ENCODE assay signal across 10 mouse cellular contexts in the genomic region with DNA sequence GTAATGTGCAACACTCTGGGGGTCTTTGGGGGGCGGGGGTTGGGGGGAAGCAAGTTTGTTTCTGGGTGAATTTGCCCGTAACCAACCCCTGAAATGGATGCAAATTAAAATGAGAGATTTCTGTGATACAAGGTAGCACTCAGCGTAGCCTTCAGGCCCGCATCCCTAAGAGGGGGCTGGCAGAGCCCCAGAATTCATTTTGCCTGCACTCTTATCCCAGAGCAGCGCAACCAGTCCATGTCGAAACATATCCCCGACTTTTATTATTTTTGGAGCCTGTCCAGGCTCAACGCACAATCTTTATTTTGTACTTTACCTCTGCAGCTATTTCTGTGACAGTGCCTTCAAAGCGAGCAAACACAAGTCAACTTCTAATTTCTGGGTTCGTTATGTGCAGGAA.
DNase-seq lines count a peak whose midpoint lies in the region; ATAC-seq and TF ChIP-seq lines count a peak whose summit lies in the region.
"Had no signal": no experiment of that assay in that cellular context is flagged by ENCODE, and none has a peak within 500 bp of the region (broad histone marks: within the 10 kb centered on the region; RNA-seq: fewer than 3 reads in every experiment).

No protein-coding gene starts in this region.

- H3K4me3 ChIP-seq in layer of hippocampus, adult 2 months = peak overlapping the region; percentile 45
- H3K4me3 ChIP-seq in embryonic facial prominence, embryonic 14.5 days (ENCODE audit: low read depth, low read length) = peak overlapping the region; percentile 27; the same call in 1 of the 2 replicates
- H3K4me3 ChIP-seq in hindbrain, embryonic 12.5 days = peak overlapping the region; percentile 10; the same call in 1 of the 2 replicates
- no peak overlapping the region for H3K4me3 ChIP-seq in midbrain, embryonic 16.5 days (ENCODE audit: low read depth, low read length)
- H3K4me3 ChIP-seq: erythroblast, embryonic 14.5 days had no signal

- peak; percentile 80 for ATAC-seq in embryonic facial prominence, embryonic 14.5 days (ENCODE audit: low read depth)
- ATAC-seq in hindbrain, embryonic 12.5 days (ENCODE audit: low FRiP score) = 0 out of 2 replicates have a peak, but pooled peaks have one; percentile 30
- peak; percentile 52; the same call in 1 of the 2 replicates for ATAC-seq in midbrain, embryonic 16.5 days

- peak overlapping the region; percentile 64 for H3K4me2 ChIP-seq in embryonic facial prominence, embryonic 14.5 days (ENCODE audit: low read depth, low read length)
- H3K4me2 ChIP-seq in hindbrain, embryonic 12.5 days (replicated peaks) = peak overlapping the region; percentile 48
- H3K4me2 ChIP-seq in midbrain, embryonic 16.5 days (ENCODE audit: low read length) = peak overlapping the region; percentile 52

- no peaks in the 10 kb centered on the region for H3K27me3 ChIP-seq in embryonic facial prominence, embryonic 14.5 days (replicated peaks; ENCODE audit: control insufficient read depth, insufficient read depth, low read length)
- H3K27me3 ChIP-seq in hindbrain, embryonic 12.5 days = no peaks in the 10 kb centered on the region
- H3K27me3 ChIP-seq in midbrain, embryonic 16.5 days (ENCODE audit: control insufficient read depth, insufficient read depth, low read depth, low read length) = no peaks in the 10 kb centered on the region

- no peak for DNase-seq in layer of hippocampus, adult 2 months (ENCODE audit: low spot score in 2 of 2)
- no peak for DNase-seq in layer of hippocampus, adult 9-10 months (ENCODE audit: low spot score)
- peak; percentile 85 for DNase-seq in embryonic facial prominence, embryonic 14.5 days (ENCODE audit: low spot score)
- DNase-seq in left cerebral cortex, adult 9 months (ENCODE audit: low spot score in 2 of 2) = no peak
- DNase-seq in urinary bladder, postnatal 25 days (ENCODE audit: low spot score) = no peak
- DNase-seq in left cerebral cortex, adult 11 months (ENCODE audit: low spot score) = no peak

- H3K36me3 ChIP-seq in embryonic facial prominence, embryonic 14.5 days (ENCODE audit: control insufficient read depth, insufficient read depth, low read length) = no peaks in the 10 kb centered on the region
- H3K36me3 ChIP-seq in hindbrain, embryonic 12.5 days = no peaks in the 10 kb centered on the region
- H3K36me3 ChIP-seq in midbrain, embryonic 16.5 days (ENCODE audit: control insufficient read depth, insufficient read depth, low read length) = no peaks in the 10 kb centered on the region

- 22% methylated on average over 10 of the region's 10 CpGs for WGBS in embryonic facial prominence, embryonic 14.5 days
- WGBS in hindbrain, embryonic 12.5 days = 51% methylated on average over 10 of the region's 10 CpGs
- 34% methylated on average over 10 of the region's 10 CpGs for WGBS in midbrain, embryonic 16.5 days

- H3K27ac ChIP-seq in layer of hippocampus, adult 2 months = peak overlapping the region; percentile 86; the same call in 1 of the 2 replicates
- H3K27ac ChIP-seq in embryonic facial prominence, embryonic 14.5 days (replicated peaks; ENCODE audit: low read depth, low read length) = no peak overlapping the region
- peak overlapping the region; percentile 68; the same call in 1 of the 2 replicates for H3K27ac ChIP-seq in hindbrain, embryonic 12.5 days
- H3K27ac ChIP-seq in midbrain, embryonic 16.5 days (ENCODE audit: low read length) = peak overlapping the region; percentile 70
- H3K27ac ChIP-seq: macrophage had no signal

- 0 out of 2 replicates have a peak, but pooled peaks cover 12% of the 10 kb centered on the region for H3K4me1 ChIP-seq in embryonic facial prominence, embryonic 14.5 days (ENCODE audit: control insufficient read depth, insufficient read depth, low read length)
- H3K4me1 ChIP-seq in hindbrain, embryonic 12.5 days = peaks cover 24% of the 10 kb centered on the region
- peaks cover 14% of the 10 kb centered on the region for H3K4me1 ChIP-seq in midbrain, embryonic 16.5 days (ENCODE audit: control insufficient read depth, insufficient read depth, low read length)

- H3K9ac ChIP-seq in embryonic facial prominence, embryonic 14.5 days (ENCODE audit: low read depth, low read length) = no peak overlapping the region
- peak overlapping the region; percentile 47; the same call in 1 of the 2 replicates for H3K9ac ChIP-seq in hindbrain, embryonic 12.5 days
- no peak overlapping the region; the same call in 1 of the 2 replicates for H3K9ac ChIP-seq in midbrain, embryonic 16.5 days (ENCODE audit: low read depth, low read length)

- no peak for TF ChIP-seq CTCF in layer of hippocampus, adult 2 months (conservative IDR thresholded peaks at IDR 0.05)

- no peaks in the 10 kb centered on the region for H3K9me3 ChIP-seq in embryonic facial prominence, embryonic 14.5 days (ENCODE audit: control insufficient read depth, low read length)
- no peaks in the 10 kb centered on the region for H3K9me3 ChIP-seq in hindbrain, embryonic 12.5 days (replicated peaks)
- no peaks in the 10 kb centered on the region for H3K9me3 ChIP-seq in midbrain, embryonic 16.5 days (replicated peaks; ENCODE audit: control insufficient read depth, low read length, poor library complexity, severe bottlenecking)

Comparison
In these comparisons a context has a peak if more than half of its experiments do, and no peak if none do; other contexts are left out.
1. ATAC-seq: peak in every context shown above with its lines; median percentile 80 in embryonic facial prominence, embryonic 14.5 days; 52 in midbrain, embryonic 16.5 days; 30 in hindbrain, embryonic 12.5 days.